9 mouse cellular contexts compared by ENCODE assay signal in genomic region chr11:120902487-120903142, GRCm38 (mm10). TPM values are rescaled to one million over a fixed set of nuclear protein-coding genes. Genes with fewer than 3 reads are reported as not detected.
DNase-seq lines count a peak whose midpoint lies in the region; ATAC-seq lines count a peak whose summit lies in the region.
"Had no signal": no experiment of that assay in that cellular context is flagged by ENCODE, and none has a peak within 500 bp of the region (broad histone marks: within the 10 kb centered on the region; RNA-seq: fewer than 3 reads in every experiment).

No protein-coding gene starts in this region.

- intact Hi-C loops in heart, postnatal 36 days (cut with DNase I): loop anchor here (5.0 kb wide), 1 partner anchor 100 kb away; no protein-coding TSS in a partner anchor

- ATAC-seq in frontal cortex, adult (ENCODE audit: low TSS enrichment): no peak

- peak; percentile 95 for DNase-seq in heart, adult 11 months
- DNase-seq in heart, postnatal 36 days: no peak
- DNase-seq in adrenal gland, postnatal 14 days: peak; percentile 54
- peak; percentile 38 for DNase-seq in kidney, postnatal 10 days
- DNase-seq in lung, postnatal 36 days: peak; percentile 66
- no peak for DNase-seq in frontal cortex, postnatal 25 days (ENCODE audit: low spot score in 2 of 2)
- no peak for DNase-seq in cerebellum, adult 9-11 months
- DNase-seq: embryo, embryonic 11 days had no signal

RNA-seq across cellular contexts. Expression of gene Ccdc57, which starts 30.1 kb away (rescaled TPM):
- 1 to 10 TPM in 1 of 2 experiments, under 1 TPM in 1; 0.79 to 1.6 TPM for total RNA-seq in heart, postnatal 36 days (2021)
- total RNA-seq in adrenal gland, postnatal 14 days (2021): 12.6 and 17.7 TPM in 2 replicates

RNA-seq across cellular contexts. Expression of gene Slc16a3, which starts 45.7 kb away (rescaled TPM):
- 1 to 10 TPM; 1.3 to 1.9 TPM for total RNA-seq in heart, postnatal 36 days (2021)
- total RNA-seq in adrenal gland, postnatal 14 days (2021): 10.6 and 14.0 TPM in 2 replicates

Comparison
In these comparisons a context has a peak if more than half of its experiments do, and no peak if none do; other contexts are left out.
1. DNase-seq: peak in heart, adult 11 months (single experiment), adrenal gland, postnatal 14 days (single experiment), kidney, postnatal 10 days (single experiment) and lung, postnatal 36 days (single experiment); none in heart, postnatal 36 days (0 of 2), frontal cortex, postnatal 25 days (0 of 2) and cerebellum, adult 9-11 months (single experiment).